8 mouse cellular contexts compared by ENCODE assay signal in genomic region chr4:116220071-116220650, GRCm38 (mm10). TPM values are rescaled to one million over a fixed set of nuclear protein-coding genes. Genes with fewer than 3 reads are reported as not detected.
A peak's percentile ranks its signal among the peaks of the same experiment; 100 is the strongest.
DNase-seq lines count a peak whose midpoint lies in the region; ATAC-seq lines count a peak whose summit lies in the region.

No protein-coding gene starts in this region.

- peaks cover 11% of the 10 kb centered on the region; the same call in 1 of the 2 replicates for H3K4me1 ChIP-seq in megakaryocyte, embryonic 14.5 days
- peaks cover 6% of the 10 kb centered on the region; the same call in 1 of the 2 replicates for H3K4me1 ChIP-seq in kidney, embryonic 14.5 days (ENCODE audit: control insufficient read depth, insufficient read depth, low read length)
- H3K4me1 ChIP-seq in midbrain, embryonic 13.5 days (replicated peaks) = peaks cover 9% of the 10 kb centered on the region

- H3K9ac ChIP-seq in kidney, embryonic 14.5 days (ENCODE audit: low read depth, low read length) = peak overlapping the region; percentile 94
- H3K9ac ChIP-seq in midbrain, embryonic 13.5 days (replicated peaks) = peak overlapping the region; percentile 87

- peak overlapping the region; percentile 99 for H3K27ac ChIP-seq in kidney, embryonic 14.5 days (ENCODE audit: low read depth, low read length)
- peak overlapping the region; percentile 100 for H3K27ac ChIP-seq in midbrain, embryonic 13.5 days

- H3K4me2 ChIP-seq in kidney, embryonic 14.5 days (replicated peaks; ENCODE audit: low read depth, low read length) = peak overlapping the region; percentile 68
- H3K4me2 ChIP-seq in midbrain, embryonic 13.5 days (replicated peaks) = peak overlapping the region; percentile 59

- WGBS in kidney, embryonic 14.5 days = 4% methylated on average over 6 of the region's 6 CpGs
- WGBS in midbrain, embryonic 13.5 days = 2% methylated on average over 6 of the region's 6 CpGs

- ATAC-seq in megakaryocyte, adult 5-6 weeks (ENCODE audit: poor library complexity, severe bottlenecking) = no peak
- no peak for ATAC-seq in kidney, embryonic 14.5 days (ENCODE audit: low FRiP score, low TSS enrichment)
- ATAC-seq in midbrain, embryonic 13.5 days = no peak

- peak overlapping the region; percentile 97 for H3K4me3 ChIP-seq in megakaryocyte, embryonic 14.5 days (replicated peaks)
- H3K4me3 ChIP-seq in kidney, embryonic 14.5 days (ENCODE audit: low read length) = peak overlapping the region; percentile 77
- H3K4me3 ChIP-seq in midbrain, embryonic 13.5 days (replicated peaks) = peak overlapping the region; percentile 76

- 0 out of 2 replicates have a peak, but pooled peaks cover 6% of the 10 kb centered on the region for H3K9me3 ChIP-seq in megakaryocyte, embryonic 14.5 days
- no peaks in the 10 kb centered on the region for H3K9me3 ChIP-seq in kidney, embryonic 14.5 days (ENCODE audit: control insufficient read depth, low read length)
- H3K9me3 ChIP-seq in midbrain, embryonic 13.5 days = no peaks in the 10 kb centered on the region

- H3K27me3 ChIP-seq in megakaryocyte, embryonic 14.5 days (replicated peaks) = peaks cover 15% of the 10 kb centered on the region
- no peaks in the 10 kb centered on the region for H3K27me3 ChIP-seq in kidney, embryonic 14.5 days (ENCODE audit: control insufficient read depth, insufficient read depth, low read length)
- H3K27me3 ChIP-seq in midbrain, embryonic 13.5 days = no peaks in the 10 kb centered on the region

- peak; percentile 7 to 16 for DNase-seq in heart, adult 18-20 months
- no peak for DNase-seq in frontal cortex, postnatal 36 days (ENCODE audit: low spot score in 2 of 2)
- no peak for DNase-seq in frontal cortex, adult 2 months (ENCODE audit: extremely low spot score in 1 of 2, low spot score in 1 of 2)
- DNase-seq in left cerebral cortex, adult 18-20 months (ENCODE audit: low spot score in 2 of 2) = no peak

- H3K36me3 ChIP-seq in megakaryocyte, embryonic 14.5 days (replicated peaks; ENCODE audit: low read length) = no peaks in the 10 kb centered on the region
- no peaks in the 10 kb centered on the region for H3K36me3 ChIP-seq in kidney, embryonic 14.5 days (ENCODE audit: control insufficient read depth, insufficient read depth, low read length)
- H3K36me3 ChIP-seq in midbrain, embryonic 13.5 days = no peaks in the 10 kb centered on the region

RNA-seq across cellular contexts. Expression of gene Pik3r3, which starts 1.3 kb away (rescaled TPM):
- polyA plus RNA-seq in megakaryocyte, embryonic 14.5 days (2012; ENCODE audit: insufficient read depth, low replicate concordance) = 1.2 TPM in 1 of 2 replicates, not detected in the other
- 0.31 and 0.41 TPM in 2 replicates for total RNA-seq in megakaryocyte, adult 5-6 weeks (2015)
- 0.24 and 1.1 TPM in 2 replicates for total RNA-seq in megakaryocyte, adult 5-6 weeks (2017)
- total RNA-seq in heart, adult 18-20 months (2021) = 1 to 10 TPM; 7.8 to 9.3 TPM
- 19.9 and 27.6 TPM in 2 replicates for polyA plus RNA-seq in kidney, embryonic 14.5 days (2014; fragmentation: Nextera tagmentation; extraction: Ambion mirVana)
- 111 TPM in 2 replicates for polyA plus RNA-seq in midbrain, embryonic 13.5 days (2015; fragmentation: Nextera tagmentation; extraction: Ambion mirVana)
- polyA plus RNA-seq in frontal cortex, adult 2 months (2012; rRNA removed) = 40.4 and 44.9 TPM in 2 replicates
- total RNA-seq in left cerebral cortex, adult 18-20 months (2021) = 10 to 100 TPM; 36.2 to 38.8 TPM

RNA-seq across cellular contexts. Expression of gene Gm49337, which starts 47.0 kb away (rescaled TPM):
- not detected in 2 replicates for polyA plus RNA-seq in megakaryocyte, embryonic 14.5 days (2012; ENCODE audit: insufficient read depth, low replicate concordance)
- not detected in 2 replicates for total RNA-seq in megakaryocyte, adult 5-6 weeks (2015)
- 0.48 TPM in 1 of 2 replicates, not detected in the other for total RNA-seq in megakaryocyte, adult 5-6 weeks (2017)
- total RNA-seq in heart, adult 18-20 months (2021) = not detected
- not detected in 2 replicates for polyA plus RNA-seq in kidney, embryonic 14.5 days (2014; fragmentation: Nextera tagmentation; extraction: Ambion mirVana)
- polyA plus RNA-seq in midbrain, embryonic 13.5 days (2015; fragmentation: Nextera tagmentation; extraction: Ambion mirVana) = not detected in 2 replicates
- 0.14 TPM in 1 of 2 replicates, not detected in the other for polyA plus RNA-seq in frontal cortex, adult 2 months (2012; rRNA removed)
- total RNA-seq in left cerebral cortex, adult 18-20 months (2021) = 1 to 10 TPM; 2.3 to 5.9 TPM

RNA-seq across cellular contexts. Expression of gene 1700042G07Rik, which starts 47.0 kb away (rescaled TPM):
- polyA plus RNA-seq in megakaryocyte, embryonic 14.5 days (2012; ENCODE audit: insufficient read depth, low replicate concordance) = not detected in 2 replicates
- total RNA-seq in megakaryocyte, adult 5-6 weeks (2015) = not detected in 2 replicates
- not detected in 2 replicates for total RNA-seq in megakaryocyte, adult 5-6 weeks (2017)
- not detected for total RNA-seq in heart, adult 18-20 months (2021)
- not detected in 2 replicates for polyA plus RNA-seq in kidney, embryonic 14.5 days (2014; fragmentation: Nextera tagmentation; extraction: Ambion mirVana)
- not detected in 2 replicates for polyA plus RNA-seq in midbrain, embryonic 13.5 days (2015; fragmentation: Nextera tagmentation; extraction: Ambion mirVana)
- polyA plus RNA-seq in frontal cortex, adult 2 months (2012; rRNA removed) = not detected in 2 replicates
- total RNA-seq in left cerebral cortex, adult 18-20 months (2021) = not detected

RNA-seq across cellular contexts. Expression of gene Tspan1, which starts 52.8 kb away (rescaled TPM):
- not detected in 2 replicates for polyA plus RNA-seq in megakaryocyte, embryonic 14.5 days (2012; ENCODE audit: insufficient read depth, low replicate concordance)
- total RNA-seq in megakaryocyte, adult 5-6 weeks (2015) = not detected in 2 replicates
- not detected in 2 replicates for total RNA-seq in megakaryocyte, adult 5-6 weeks (2017)
- total RNA-seq in heart, adult 18-20 months (2021) = 1 to 10 TPM in 1 of 2 experiments, not detected in 1; 1.3 TPM
- polyA plus RNA-seq in kidney, embryonic 14.5 days (2014; fragmentation: Nextera tagmentation; extraction: Ambion mirVana) = 0.50 and 0.89 TPM in 2 replicates
- 0.11 TPM in 1 of 2 replicates, not detected in the other for polyA plus RNA-seq in midbrain, embryonic 13.5 days (2015; fragmentation: Nextera tagmentation; extraction: Ambion mirVana)
- 0.20 and 0.23 TPM in 2 replicates for polyA plus RNA-seq in frontal cortex, adult 2 months (2012; rRNA removed)
- total RNA-seq in left cerebral cortex, adult 18-20 months (2021) = under 1 TPM in 1 of 2 experiments, not detected in 1; 0.33 TPM

Comparison
In these comparisons a context has a peak if more than half of its experiments do, and no peak if none do; other contexts are left out.
1. DNase-seq: peak in heart, adult 18-20 months (2 of 2); none in frontal cortex, postnatal 36 days (0 of 2), frontal cortex, adult 2 months (0 of 2) and left cerebral cortex, adult 18-20 months (0 of 2).
2. Peak in every context shown above with its lines, with median percentiles within 50 percentile points of each other: H3K4me3 ChIP-seq.